In genomic region chr13:37249581-37250461, GRCm38 (mm10) we compare ENCODE assay signal across 12 mouse cellular contexts.
DNase-seq lines count a peak whose midpoint lies in the region; ATAC-seq and TF ChIP-seq lines count a peak whose summit lies in the region.
"Had no signal": no experiment of that assay in that cellular context is flagged by ENCODE, and none has a peak within 500 bp of the region (broad histone marks: within the 10 kb centered on the region; RNA-seq: fewer than 3 reads in every experiment).

No protein-coding gene starts in this region.

- H3K4me2 ChIP-seq in kidney, embryonic 15.5 days = 0 out of 2 replicates have a peak overlapping the region, but pooled peaks have one; percentile 14
- H3K4me2 ChIP-seq: heart, embryonic 13.5 days; neural tube, embryonic 12.5 days had no signal

- WGBS in kidney, embryonic 15.5 days = 22% methylated on average over 14 of the region's 14 CpGs

- DNase-seq in kidney, postnatal 14 days = no peak
- DNase-seq in brain, embryonic 14.5 days (ENCODE audit: low read depth) = peak; percentile 52
- peak; percentile 5 for DNase-seq in fat pad, adult 2 months (ENCODE audit: extremely low read depth, low read depth, low spot score)
- no peak for DNase-seq in retina, embryonic 14.5 days (ENCODE audit: low spot score)
- DNase-seq in urinary bladder, postnatal 10 days (ENCODE audit: low spot score) = no peak
- DNase-seq: kidney, adult 11 months had no signal

- ATAC-seq in kidney, embryonic 15.5 days (replicated peaks; ENCODE audit: low FRiP score) = peak; percentile 85
- ATAC-seq in megakaryocyte, adult 5-6 weeks (ENCODE audit: poor library complexity, severe bottlenecking) = peak; percentile 90
- ATAC-seq: Patski had no signal

- H3K9me3 ChIP-seq in kidney, embryonic 15.5 days (replicated peaks) = no peaks in the 10 kb centered on the region
- H3K9me3 ChIP-seq: heart, embryonic 13.5 days; neural tube, embryonic 12.5 days had no signal

- H3K9ac ChIP-seq in kidney, embryonic 15.5 days = no peak overlapping the region
- H3K9ac ChIP-seq: heart, embryonic 13.5 days; liver, embryonic 14.5 days; neural tube, embryonic 12.5 days had no signal

- TF ChIP-seq CTCF in brain, embryonic 14.5 days (IDR thresholded peaks at IDR 0.05; ENCODE audit: borderline replicate concordance, extremely low read depth, insufficient read depth, insufficient read length) = no peak

- peaks cover 7% of the 10 kb centered on the region; the same call in 1 of the 2 replicates for H3K4me1 ChIP-seq in kidney, embryonic 15.5 days
- H3K4me1 ChIP-seq: heart, embryonic 13.5 days; neural tube, embryonic 12.5 days had no signal

- no peak overlapping the region for H3K4me3 ChIP-seq in kidney, embryonic 15.5 days (replicated peaks)
- H3K4me3 ChIP-seq: heart, embryonic 13.5 days; neural tube, embryonic 12.5 days had no signal

- no peaks in the 10 kb centered on the region for H3K27me3 ChIP-seq in kidney, embryonic 15.5 days
- H3K27me3 ChIP-seq: heart, embryonic 13.5 days; neural tube, embryonic 12.5 days; Patski had no signal

- no peaks in the 10 kb centered on the region for H3K36me3 ChIP-seq in kidney, embryonic 15.5 days
- H3K36me3 ChIP-seq: heart, embryonic 13.5 days; neural tube, embryonic 12.5 days had no signal

- 0 out of 2 replicates have a peak overlapping the region, but pooled peaks have one; percentile 11 for H3K27ac ChIP-seq in kidney, embryonic 15.5 days
- H3K27ac ChIP-seq: heart, embryonic 13.5 days; liver, embryonic 14.5 days; neural tube, embryonic 12.5 days had no signal

- no peak for TF ChIP-seq POLR2A in brain, embryonic 14.5 days (IDR thresholded peaks at IDR 0.05; ENCODE audit: borderline replicate concordance, extremely low read depth, insufficient read depth, insufficient read length, poor library complexity, severe bottlenecking)

Comparison
In these comparisons a context has a peak if more than half of its experiments do, and no peak if none do; other contexts are left out.
1. DNase-seq: peak in brain, embryonic 14.5 days (single experiment) and fat pad, adult 2 months (single experiment); none in kidney, postnatal 14 days (single experiment), retina, embryonic 14.5 days (single experiment) and urinary bladder, postnatal 10 days (single experiment).